Mouse (Mus musculus) adrenal gland, adult 8-10 months (tissue): Measurements from ENCODE around the gene Tbc1d20. TPM values are rescaled to one million over a fixed set of nuclear protein-coding genes. Genes with fewer than 3 reads are reported as not detected.

Experiments
- DNase-seq: peaks from one replicate; pipeline ENCODE4 v3.0.0; 2022
- total RNA-seq, 4 experiments: library from RNA; stranded (reverse); gene quantifications; 2 replicates each; pipeline ENCODE4 v1.2.4; 2022

Gene Tbc1d20
- total RNA-seq, 4 experiments from 2014 or later = 143 to 157 (median 143) TPM

GRCm38 (mm10) chr2:152359616-152360015 is 66.0 kb downstream of the Tbc1d20 start:
- DNase-seq = no peak

- peak; percentile 75 for DNase-seq
Observed at GRCm38 (mm10) chr2:152360271-152360775, 66.7 kb downstream of the Tbc1d20 start.

- no peak for DNase-seq
Observed at GRCm38 (mm10) chr2:152361193-152361592, 67.6 kb downstream of the Tbc1d20 start.

Other genes starting within 250 kb of the Tbc1d20 start
- under 1 TPM; 0.23 to 0.30 (median 0.26) TPM for gene Scrt2, start 212.3 kb upstream of the Tbc1d20 start, total RNA-seq
- gene Srxn1, start 188.3 kb upstream of the Tbc1d20 start, total RNA-seq = 100 to 1,000 TPM; 134 to 367 (median 207) TPM
- 1 to 10 TPM; 1.5 to 4.1 (median 3.0) TPM for gene Tcf15, start 150.3 kb upstream of the Tbc1d20 start, total RNA-seq
- 100 to 1,000 TPM in 3 of 4 experiments, 10 to 100 TPM in 1; 91.6 to 116 (median 107) TPM for gene Csnk2a1, start 67.0 kb upstream of the Tbc1d20 start, total RNA-seq
- 100 to 1,000 TPM; 120 to 169 (median 145) TPM for gene Rbck1, start 38.8 kb downstream of the Tbc1d20 start, total RNA-seq
- gene Trib3, start 50.2 kb downstream of the Tbc1d20 start, total RNA-seq = 10 to 100 TPM in 2 of 4 experiments, 1 to 10 TPM in 2; 2.8 to 11.3 (median 6.9) TPM
- gene Nrsn2, start 82.8 kb downstream of the Tbc1d20 start, total RNA-seq = 10 to 100 TPM in 1 of 4 experiments, 1 to 10 TPM in 3; 5.3 to 11.3 (median 8.1) TPM
- gene Sox12, start 104.2 kb downstream of the Tbc1d20 start, total RNA-seq = 10 to 100 TPM in 3 of 4 experiments, 1 to 10 TPM in 1; 9.9 to 16.8 (median 12.6) TPM
- 10 to 100 TPM in 1 of 4 experiments, 1 to 10 TPM in 3; 7.9 to 11.2 (median 9.2) TPM for gene Zcchc3, start 121.2 kb downstream of the Tbc1d20 start, total RNA-seq
- under 1 TPM; 0.32 to 0.51 (median 0.42) TPM for gene 6820408C15Rik, start 121.8 kb downstream of the Tbc1d20 start, total RNA-seq
- not detected for gene Defb23, start 170.8 kb downstream of the Tbc1d20 start, total RNA-seq
- not detected for gene Defb20, start 183.2 kb downstream of the Tbc1d20 start, total RNA-seq
- not detected for gene Defb22, start 196.3 kb downstream of the Tbc1d20 start, total RNA-seq
- not detected for gene Defb26, start 217.9 kb downstream of the Tbc1d20 start, total RNA-seq
- not detected for gene Defb28, start 224.4 kb downstream of the Tbc1d20 start, total RNA-seq
- gene Defb29, start 246.3 kb downstream of the Tbc1d20 start, total RNA-seq = not detected